Mouse (Mus musculus) erythroblast, embryonic 14.5 days (primary cell): ENCODE data around the gene Aadacl2.

Experiments used
- GATA1 ChIP-seq: IDR thresholded peaks from 2 replicates; pipeline ENCODE4 v1.6.1; 2012; ENCODE audit warnings: low read length, inconsistent platforms, mixed read lengths
- TAL1 ChIP-seq: IDR thresholded peaks from 3 replicates; pipeline ENCODE4 v1.6.1; 2012; ENCODE audit warnings: low read length, inconsistent platforms, mixed read lengths

DNA sequence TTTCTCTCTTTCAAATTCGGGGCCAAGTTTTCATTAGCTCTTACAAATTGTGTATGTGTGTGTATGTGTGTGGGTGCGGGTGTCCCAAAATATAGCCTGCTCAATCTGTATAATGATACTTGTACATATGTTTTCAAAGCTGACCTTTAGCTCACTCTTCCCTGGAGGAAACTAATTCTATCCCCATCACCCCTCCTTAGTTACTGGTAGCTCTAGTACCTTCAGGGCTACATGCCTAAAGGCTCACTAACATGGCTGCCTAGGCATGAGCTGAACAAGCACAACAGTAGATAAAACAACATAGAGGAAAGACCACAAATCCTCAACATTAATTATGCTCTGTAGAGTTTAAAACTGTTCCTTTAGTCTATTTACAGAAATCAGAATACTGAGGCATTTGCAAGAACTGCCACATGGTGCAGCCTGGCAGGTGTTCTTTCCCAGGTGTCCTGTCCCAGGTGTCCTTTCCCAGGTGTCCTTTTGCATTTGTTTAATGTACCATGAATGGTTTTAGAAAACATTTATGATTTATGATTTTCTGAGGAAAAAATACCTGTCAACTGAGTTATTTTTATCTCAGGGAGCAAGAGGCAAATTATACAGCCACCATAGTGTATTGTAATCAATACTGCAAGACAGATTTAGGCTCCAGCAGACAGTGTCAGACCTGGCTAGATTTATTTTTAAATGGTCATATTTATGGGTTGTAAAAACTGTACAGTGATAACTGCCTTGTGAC lies 50.7 kb downstream of the Aadacl2 start:
- TF ChIP-seq GATA1 (no peak), TAL1 (no peak)
